Mouse (Mus musculus) cerebellum, postnatal 14 days (tissue): Measurements from ENCODE around the gene Atp2b2.

Source experiments
- DNase-seq, 2 experiments: peaks; one replicate each; pipeline ENCODE4 v3.0.0; 2021; ENCODE audit warnings: mixed read lengths in 2 of 2

Gene Atp2b2

GRCm38 (mm10) chr6:114011976-114012375 lies 30.4 kb downstream of the Atp2b2 start:
- no peak for DNase-seq

- DNase-seq = no peak
Observed at GRCm38 (mm10) chr6:114003796-114004195, 38.6 kb downstream of the Atp2b2 start.

- peak in 1 of 2 experiments; percentile 49 for DNase-seq
Observed at GRCm38 (mm10) chr6:114000928-114001327, 41.5 kb downstream of the Atp2b2 start.

GRCm38 (mm10) chr6:114000304-114000703 lies 42.1 kb downstream of the Atp2b2 start:
- DNase-seq = peak; percentile 57 to 59

GRCm38 (mm10) chr6:113998413-113998812 lies 44.0 kb downstream of the Atp2b2 start:
- DNase-seq = peak; percentile 76 to 80

- DNase-seq = no peak
Observed at GRCm38 (mm10) chr6:113994176-113994575, 48.2 kb downstream of the Atp2b2 start.

GRCm38 (mm10) chr6:113992101-113992500 lies 50.3 kb downstream of the Atp2b2 start:
- DNase-seq = peak in 1 of 2 experiments; percentile 60

GRCm38 (mm10) chr6:113991482-113991881 lies 50.9 kb downstream of the Atp2b2 start:
- DNase-seq = peak; percentile 63

GRCm38 (mm10) chr6:113990044-113990443 lies 52.4 kb downstream of the Atp2b2 start:
- peak in 1 of 2 experiments; percentile 56 for DNase-seq

GRCm38 (mm10) chr6:113988521-113988920 lies 53.9 kb downstream of the Atp2b2 start:
- DNase-seq = peak; percentile 55 to 61

GRCm38 (mm10) chr6:113986671-113987070 lies 55.7 kb downstream of the Atp2b2 start:
- peak; percentile 73 to 79 for DNase-seq

- DNase-seq = peak; percentile 60 to 62
Observed at GRCm38 (mm10) chr6:113978673-113979072, 63.7 kb downstream of the Atp2b2 start.

- peak; percentile 73 to 83 for DNase-seq
Observed at GRCm38 (mm10) chr6:113978091-113978650, 64.2 kb downstream of the Atp2b2 start.

GRCm38 (mm10) chr6:113970900-113971299 lies 71.5 kb downstream of the Atp2b2 start:
- DNase-seq = no peak

- no peak for DNase-seq
Observed at GRCm38 (mm10) chr6:113970464-113970863, 71.9 kb downstream of the Atp2b2 start.

- DNase-seq = no peak
Observed at GRCm38 (mm10) chr6:113969751-113970150, 72.7 kb downstream of the Atp2b2 start.

GRCm38 (mm10) chr6:113962811-113963210 lies 79.6 kb downstream of the Atp2b2 start:
- peak in 1 of 2 experiments; percentile 39 for DNase-seq

- peak in 1 of 2 experiments; percentile 43 for DNase-seq
Observed at GRCm38 (mm10) chr6:113961658-113962057, 80.8 kb downstream of the Atp2b2 start.

- peak; percentile 92 to 93 for DNase-seq
Observed at GRCm38 (mm10) chr6:113959336-113959735, 83.1 kb downstream of the Atp2b2 start.

- peak; percentile 42 to 58 for DNase-seq
Observed at GRCm38 (mm10) chr6:113958714-113959113, 83.7 kb downstream of the Atp2b2 start.

GRCm38 (mm10) chr6:113958003-113958402 lies 84.4 kb downstream of the Atp2b2 start:
- no peak for DNase-seq

GRCm38 (mm10) chr6:113957232-113957940 lies 85.0 kb downstream of the Atp2b2 start:
- DNase-seq = no peak

- peak; percentile 50 to 57 for DNase-seq
Observed at GRCm38 (mm10) chr6:113947515-113947914, 94.9 kb downstream of the Atp2b2 start.

- DNase-seq = no peak
Observed at GRCm38 (mm10) chr6:113942355-113942754, 100.1 kb downstream of the Atp2b2 start.
